Mouse (Mus musculus) lung, embryonic 15.5 days (tissue): ENCODE results near the gene Ncoa4. TPM values are rescaled to one million over a fixed set of nuclear protein-coding genes. Genes with fewer than 3 reads are reported as not detected.

ENCODE experiments used
- polyA plus RNA-seq: library from polyadenylated mRNA; unstranded; fragments of >200 nt; fragmentation: Nextera tagmentation; extraction: Ambion mirVana; gene quantifications from 2 replicates; pipeline ENCODE4 v1.2.1, GENCODE M21; 2015

Ncoa4 gene
- polyA plus RNA-seq, 1 experiment from 2014 or later = 100 TPM

Other genes starting within 250 kb of the Ncoa4 start
- 0.10 and 0.16 TPM in 2 replicates for gene Galnt15, start 130.9 kb upstream of the Ncoa4 start, polyA plus RNA-seq
- gene Oxnad1, start 74.5 kb upstream of the Ncoa4 start, polyA plus RNA-seq = 19.0 and 20.9 TPM in 2 replicates
- gene Dph3, start 74.1 kb upstream of the Ncoa4 start, polyA plus RNA-seq = 74.9 and 84.6 TPM in 2 replicates
- gene Msmb, start 17.8 kb upstream of the Ncoa4 start, polyA plus RNA-seq = not detected in 2 replicates
- gene Timm23, start 42.0 kb downstream of the Ncoa4 start, polyA plus RNA-seq = 252 and 264 TPM in 2 replicates
- 37.9 and 39.7 TPM in 2 replicates for gene Parg, start 42.1 kb downstream of the Ncoa4 start, polyA plus RNA-seq
- 10.1 and 10.3 TPM in 2 replicates for gene Ogdhl, start 162.2 kb downstream of the Ncoa4 start, polyA plus RNA-seq
- 0.41 TPM in 1 of 2 replicates, not detected in the other for gene 1700024G13Rik, start 228.5 kb downstream of the Ncoa4 start, polyA plus RNA-seq